8 mouse cellular contexts compared by ENCODE assay signal in genomic region chr15:102997939-102998355, GRCm38 (mm10). TPM values are rescaled to one million over a fixed set of nuclear protein-coding genes. Genes with fewer than 3 reads are reported as not detected.
DNase-seq lines count a peak whose midpoint lies in the region; ATAC-seq and TF ChIP-seq lines count a peak whose summit lies in the region.

Gene Hoxc6 (plus strand): TSS chr15:102998257.

- no peak for TF ChIP-seq POLR2A in heart, adult 2 months (IDR thresholded peaks at IDR 0.05; ENCODE audit: insufficient read depth, low read depth, low read length)

- H3K4me1 ChIP-seq in heart, adult 2 months (ENCODE audit: control insufficient read depth, insufficient read depth, low read length) = no peaks in the 10 kb centered on the region
- peaks cover 7% of the 10 kb centered on the region for H3K4me1 ChIP-seq in hindbrain, embryonic 12.5 days
- H3K4me1 ChIP-seq in limb, embryonic 15.5 days = peaks cover 29% of the 10 kb centered on the region

- DNase-seq in heart, adult 2 months = no peak
- DNase-seq in heart, postnatal 4 days = no peak
- DNase-seq in adrenal gland, adult 8-10 months = no peak
- no peak for DNase-seq in retina, embryonic 14.5 days (ENCODE audit: low spot score)
- DNase-seq in urinary bladder, postnatal 14 days (ENCODE audit: low spot score) = no peak
- no peak for DNase-seq in cerebellum, postnatal 10 days

- no peak for TF ChIP-seq CTCF in heart, adult 2 months (IDR thresholded peaks at IDR 0.05)

- H3K9ac ChIP-seq in heart, adult 2 months (ENCODE audit: low read depth, low read length) = no peak within 1 kb of the TSS; the same call in 1 of the 2 replicates
- no peak within 1 kb of the TSS for H3K9ac ChIP-seq in hindbrain, embryonic 12.5 days
- peak within 1 kb of the TSS; percentile 39; the same call in 1 of the 2 replicates for H3K9ac ChIP-seq in limb, embryonic 15.5 days

- intact Hi-C loops in heart, adult 2 months (cut with DNase I) = no loop called here

- H3K36me3 ChIP-seq in heart, adult 2 months (ENCODE audit: control insufficient read depth, insufficient read depth, low read length) = no peaks in the 10 kb centered on the region
- no peaks in the 10 kb centered on the region for H3K36me3 ChIP-seq in hindbrain, embryonic 12.5 days
- H3K36me3 ChIP-seq in limb, embryonic 15.5 days = no peaks in the 10 kb centered on the region

- H3K27me3 ChIP-seq in heart, adult 2 months (ENCODE audit: control insufficient read depth, insufficient read depth, low read length) = peaks cover 25% of the 10 kb centered on the region
- peaks cover 96% of the 10 kb centered on the region for H3K27me3 ChIP-seq in hindbrain, embryonic 12.5 days
- H3K27me3 ChIP-seq in limb, embryonic 15.5 days = peaks cover 90% of the 10 kb centered on the region

- H3K4me3 ChIP-seq in heart, adult 2 months = peak within 1 kb of the TSS; percentile 62
- peak within 1 kb of the TSS; percentile 29 for H3K4me3 ChIP-seq in hindbrain, embryonic 12.5 days
- peak within 1 kb of the TSS; percentile 47 for H3K4me3 ChIP-seq in limb, embryonic 15.5 days

- no peaks in the 10 kb centered on the region for H3K79me2 ChIP-seq in heart, adult 2 months (replicated peaks; ENCODE audit: control insufficient read depth, insufficient read depth, low read length)

- peak within 1 kb of the TSS; percentile 49 for H3K4me2 ChIP-seq in hindbrain, embryonic 12.5 days (replicated peaks)
- peak within 1 kb of the TSS; percentile 81 for H3K4me2 ChIP-seq in limb, embryonic 15.5 days

- H3K9me3 ChIP-seq in hindbrain, embryonic 12.5 days (replicated peaks) = no peaks in the 10 kb centered on the region
- H3K9me3 ChIP-seq in limb, embryonic 15.5 days = no peaks in the 10 kb centered on the region

- TF ChIP-seq EP300 in heart, adult 2 months (IDR thresholded peaks at IDR 0.05; ENCODE audit: insufficient read depth, low read depth, low read length) = no peak

- no peak within 1 kb of the TSS for H3K27ac ChIP-seq in heart, adult 2 months
- H3K27ac ChIP-seq in hindbrain, embryonic 12.5 days = no peak within 1 kb of the TSS
- peak within 1 kb of the TSS; percentile 79 for H3K27ac ChIP-seq in limb, embryonic 15.5 days

- 5% methylated on average over 19 of the region's 19 CpGs for WGBS in heart, adult 2 months
- WGBS in hindbrain, embryonic 12.5 days = 2% methylated on average over 19 of the region's 19 CpGs
- 1% methylated on average over 19 of the region's 19 CpGs for WGBS in limb, embryonic 15.5 days

- ATAC-seq in hindbrain, embryonic 12.5 days (ENCODE audit: low FRiP score) = no peak
- no peak for ATAC-seq in limb, embryonic 15.5 days (ENCODE audit: insufficient number of reproducible peaks, low FRiP score, low TSS enrichment, low read depth)

RNA-seq across cellular contexts. Expression of gene Hoxc6, which starts in this region (rescaled TPM):
- not detected for total RNA-seq in heart, adult 2 months (2021)
- not detected in 2 replicates for polyA plus RNA-seq in heart, adult 2 months (2012; rRNA removed)
- total RNA-seq in heart, postnatal 4 days (2021) = under 1 TPM in 1 of 2 experiments, not detected in 1; 0.16 TPM
- 10 to 100 TPM; 52.9 to 79.0 (median 59.6) TPM for total RNA-seq in adrenal gland, adult 8-10 months (2022)
- polyA plus RNA-seq in hindbrain, embryonic 12.5 days (2016; fragmentation: Nextera tagmentation; extraction: Ambion mirVana) = 2.1 and 2.3 TPM in 2 replicates
- polyA plus RNA-seq in limb, embryonic 15.5 days (2015; fragmentation: Nextera tagmentation; extraction: Ambion mirVana) = 1.7 and 2.3 TPM in 2 replicates

Comparison
In these comparisons a context has a peak if more than half of its experiments do, and no peak if none do; other contexts are left out.
1. RNA of gene Hoxc6 (total RNA-seq): 52.9 to 79.0 TPM in adrenal gland, adult 8-10 months; 0.16 TPM in heart, postnatal 4 days and not detected in heart, adult 2 months; every median in the first group is over 10 times any median in the second.
2. Peak in every context shown above with its lines, with median percentiles within 50 percentile points of each other: H3K4me3 ChIP-seq.